Mouse (Mus musculus): ENCODE measurements at regions not wholly inside any gene's neighbourhood (a gene's known extent, or its start where the extent isn't known, plus 50 kb on each side); places are given as distances from the start of the nearest gene placed in this dataset.
A peak's percentile ranks its signal among the peaks of the same experiment; 100 is the strongest.

- TF ChIP-seq CTCF (IDR thresholded peaks at IDR 0.05), result no peak
- DNase-seq (ENCODE audit: low read depth, low spot score) (no peak), ATAC-seq (no peak)
- in situ Hi-C loops (cut with MboI; ENCODE audit: low pct_unique_long_range_greater_than_20kb), result no loop called here
- ChIA-PET CTCF (no interaction called here), POLR2A (no interaction called here)
- no peaks in the 10 kb centered on the region for H3K27me3 ChIP-seq
Observed at GRCm38 (mm10) chr13:72023666-72024065, 60.1 kb upstream of the Irx1 start.

GRCm38 (mm10) chr13:72043930-72044470 lies 80.5 kb upstream of the Irx1 start:
- TF ChIP-seq CTCF (IDR thresholded peaks at IDR 0.05), result no peak
- CTCF ChIA-PET, result no interaction called here
- in situ Hi-C loops (cut with MboI; ENCODE audit: low pct_unique_long_range_greater_than_20kb), result no loop called here
- POLR2A ChIA-PET, result interaction anchor here (0.9 kb wide), 1 partner anchor 314 kb away, joined by 3 read pairs; no protein-coding TSS in a partner anchor
- H3K27me3 ChIP-seq, result no peaks in the 10 kb centered on the region
- ATAC-seq (no peak), DNase-seq (ENCODE audit: low read depth, low spot score) (no peak)

GRCm38 (mm10) chr13:72056469-72056868 lies 92.9 kb upstream of the Irx1 start:
- no peaks in the 10 kb centered on the region for H3K27me3 ChIP-seq
- ATAC-seq (no peak), DNase-seq (ENCODE audit: low read depth, low spot score) (no peak)
- CTCF ChIA-PET, result interaction anchor here (1.0 to 1.6 kb wide), 2 partner anchors 10 to 11 kb away, joined by 3 to 4 read pairs; no protein-coding TSS in a partner anchor
- POLR2A ChIA-PET, result no interaction called here
- TF ChIP-seq CTCF (IDR thresholded peaks at IDR 0.05), result no peak
- in situ Hi-C loops (cut with MboI; ENCODE audit: low pct_unique_long_range_greater_than_20kb), result no loop called here

GRCm38 (mm10) chr13:72061659-72062058 lies 98.1 kb upstream of the Irx1 start:
- POLR2A ChIA-PET, result no interaction called here
- no peak for TF ChIP-seq CTCF (IDR thresholded peaks at IDR 0.05)
- in situ Hi-C loops (cut with MboI; ENCODE audit: low pct_unique_long_range_greater_than_20kb), result no loop called here
- ATAC-seq (no peak), DNase-seq (ENCODE audit: low read depth, low spot score) (no peak)
- CTCF ChIA-PET, result no interaction called here
- no peaks in the 10 kb centered on the region for H3K27me3 ChIP-seq

GRCm38 (mm10) chr13:72063278-72063761 lies 99.8 kb upstream of the Irx1 start:
- CTCF ChIA-PET, result no interaction called here
- TF ChIP-seq CTCF (IDR thresholded peaks at IDR 0.05), result no peak
- ATAC-seq (no peak), DNase-seq (ENCODE audit: low read depth, low spot score) (no peak)
- in situ Hi-C loops (cut with MboI; ENCODE audit: low pct_unique_long_range_greater_than_20kb), result no loop called here
- POLR2A ChIA-PET, result no interaction called here
- H3K27me3 ChIP-seq, result no peaks in the 10 kb centered on the region

- DNase-seq (ENCODE audit: low read depth, low spot score), result no peak
- POLR2A ChIA-PET, result no interaction called here
Observed at GRCm38 (mm10) chr13:72096585-72096984, 133.1 kb upstream of the Irx1 start.

GRCm38 (mm10) chr13:72097268-72097667 lies 133.7 kb upstream of the Irx1 start:
- TF ChIP-seq CTCF (IDR thresholded peaks at IDR 0.05), result no peak
- DNase-seq (ENCODE audit: low read depth, low spot score), result no peak
- H3K27me3 ChIP-seq, result no peaks in the 10 kb centered on the region
- in situ Hi-C loops (cut with MboI; ENCODE audit: low pct_unique_long_range_greater_than_20kb), result no loop called here
- CTCF ChIA-PET, result no interaction called here
- POLR2A ChIA-PET, result no interaction called here
- ATAC-seq, result no peak

More at GRCm38 (mm10) chr13:72096585-72096984, 133.1 kb upstream of the Irx1 start:
- ATAC-seq, result no peak
- in situ Hi-C loops (cut with MboI; ENCODE audit: low pct_unique_long_range_greater_than_20kb), result no loop called here
- CTCF ChIA-PET, result no interaction called here
- no peak for TF ChIP-seq CTCF (IDR thresholded peaks at IDR 0.05)
- no peaks in the 10 kb centered on the region for H3K27me3 ChIP-seq

GRCm38 (mm10) chr13:72097811-72098210 lies 134.3 kb upstream of the Irx1 start:
- ATAC-seq (no peak), DNase-seq (ENCODE audit: low read depth, low spot score) (no peak)
- in situ Hi-C loops (cut with MboI; ENCODE audit: low pct_unique_long_range_greater_than_20kb), result no loop called here
- no peak for TF ChIP-seq CTCF (IDR thresholded peaks at IDR 0.05)
- CTCF ChIA-PET, result no interaction called here
- POLR2A ChIA-PET, result no interaction called here
- H3K27me3 ChIP-seq, result no peaks in the 10 kb centered on the region

GRCm38 (mm10) chr13:72100741-72101140 lies 137.2 kb upstream of the Irx1 start:
- ATAC-seq (peak; percentile 89), DNase-seq (ENCODE audit: low read depth, low spot score) (peak; percentile 78)
- in situ Hi-C loops (cut with MboI; ENCODE audit: low pct_unique_long_range_greater_than_20kb), result loop anchor here (5.0 kb wide), 1 partner anchor 522 kb away; no protein-coding TSS in a partner anchor
- ChIA-PET CTCF (no interaction called here), POLR2A (no interaction called here)
- TF ChIP-seq CTCF (IDR thresholded peaks at IDR 0.05), result no peak
- H3K27me3 ChIP-seq, result no peaks in the 10 kb centered on the region

GRCm38 (mm10) chr13:72108666-72109065 lies 145.1 kb upstream of the Irx1 start:
- ATAC-seq, result no peak
- CTCF ChIA-PET, result no interaction called here
- POLR2A ChIA-PET, result no interaction called here
- H3K27me3 ChIP-seq, result no peaks in the 10 kb centered on the region
- no peak for TF ChIP-seq CTCF (IDR thresholded peaks at IDR 0.05)
- DNase-seq (ENCODE audit: low read depth, low spot score), result no peak
- in situ Hi-C loops (cut with MboI; ENCODE audit: low pct_unique_long_range_greater_than_20kb), result no loop called here

- no peaks in the 10 kb centered on the region for H3K27me3 ChIP-seq
- ATAC-seq, result no peak
- no peak for TF ChIP-seq CTCF (IDR thresholded peaks at IDR 0.05)
- ChIA-PET POLR2A (no interaction called here), CTCF (interaction anchor here (0.8 kb wide), 1 partner anchor 9 kb away, joined by 3 read pairs; no protein-coding TSS in a partner anchor)
- in situ Hi-C loops (cut with MboI; ENCODE audit: low pct_unique_long_range_greater_than_20kb), result no loop called here
- DNase-seq (ENCODE audit: low read depth, low spot score), result no peak
Observed at GRCm38 (mm10) chr13:72113942-72114341, 150.4 kb upstream of the Irx1 start.

Data from Patski (cell line).